Mouse (Mus musculus): Measurements from ENCODE around the gene Fads3.

DNA sequence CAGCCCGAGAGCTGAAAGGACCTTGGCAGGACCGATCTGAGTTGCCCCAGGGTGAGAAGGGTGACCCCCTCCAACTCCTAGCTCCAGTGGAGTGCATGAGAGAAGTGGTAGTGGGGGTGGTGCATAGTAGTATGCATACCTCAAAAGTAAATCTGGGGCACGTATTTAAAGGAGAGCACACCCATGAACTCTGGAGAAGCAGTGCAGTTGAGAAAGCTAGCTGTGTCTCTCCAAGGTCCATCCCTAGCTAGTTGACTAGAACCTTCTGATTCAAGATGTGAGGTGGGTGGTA, 22.9 kb upstream of the Fads3 start:
- no peak for TF ChIP-seq POLR2A (IDR thresholded peaks at IDR 0.05; ENCODE audit: borderline replicate concordance, low read depth, low read length)
- TF ChIP-seq CTCF (IDR thresholded peaks at IDR 0.05; ENCODE audit: low read depth, low read length), result no peak

All from bone marrow macrophage, adult 2 months (primary cell).